Mouse (Mus musculus): ENCODE data around the gene Otos. TPM values are rescaled to one million over a fixed set of nuclear protein-coding genes. Genes with fewer than 3 reads are reported as not detected.

Otos gene
- polyA plus RNA-seq, 1 experiment: 0.14 TPM

DNA sequence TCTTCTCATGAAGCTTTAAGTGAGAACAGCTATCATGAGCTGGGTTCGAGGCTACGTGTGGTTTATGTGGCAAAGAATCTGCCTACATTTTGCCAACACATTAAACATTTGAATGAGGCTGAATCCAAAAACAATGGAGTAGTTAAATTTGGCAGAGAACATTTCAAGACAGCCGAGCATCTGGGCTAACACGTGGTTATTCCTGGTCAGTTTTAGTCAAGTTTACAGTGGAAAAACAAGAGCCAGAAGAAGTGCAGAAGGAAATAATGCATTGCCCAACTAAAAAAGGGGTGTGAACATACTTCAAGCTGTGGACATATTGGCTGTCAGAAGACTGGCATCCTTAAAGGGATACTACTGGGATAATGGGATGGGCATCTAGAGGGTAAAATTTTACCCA is 22.7 kb upstream of the Otos start:
- no peak for DNase-seq (ENCODE audit: low read depth)
- no peak for TF ChIP-seq POLR2A (IDR thresholded peaks at IDR 0.05; ENCODE audit: borderline replicate concordance, extremely low read depth, insufficient read depth, insufficient read length, poor library complexity, severe bottlenecking)

GRCm38 (mm10) chr1:92669430-92669829 is 20.8 kb upstream of the Otos start:
- TF ChIP-seq CTCF (IDR thresholded peaks at IDR 0.05; ENCODE audit: borderline replicate concordance, extremely low read depth, insufficient read depth, insufficient read length) (no peak), POLR2A (IDR thresholded peaks at IDR 0.05; ENCODE audit: borderline replicate concordance, extremely low read depth, insufficient read depth, insufficient read length, poor library complexity, severe bottlenecking) (no peak)
- no peak for DNase-seq (ENCODE audit: low read depth)

- TF ChIP-seq CTCF (IDR thresholded peaks at IDR 0.05; ENCODE audit: borderline replicate concordance, extremely low read depth, insufficient read depth, insufficient read length): no peak
- TF ChIP-seq POLR2A (IDR thresholded peaks at IDR 0.05; ENCODE audit: borderline replicate concordance, extremely low read depth, insufficient read depth, insufficient read length, poor library complexity, severe bottlenecking): no peak
- DNase-seq (ENCODE audit: low read depth): no peak
Observed at GRCm38 (mm10) chr1:92667106-92667505, 18.5 kb upstream of the Otos start.

- TF ChIP-seq CTCF (IDR thresholded peaks at IDR 0.05; ENCODE audit: borderline replicate concordance, extremely low read depth, insufficient read depth, insufficient read length) (no peak), POLR2A (IDR thresholded peaks at IDR 0.05; ENCODE audit: borderline replicate concordance, extremely low read depth, insufficient read depth, insufficient read length, poor library complexity, severe bottlenecking) (no peak)
- DNase-seq (ENCODE audit: low read depth): no peak
Observed at GRCm38 (mm10) chr1:92659392-92659791, 10.8 kb upstream of the Otos start.

DNA sequence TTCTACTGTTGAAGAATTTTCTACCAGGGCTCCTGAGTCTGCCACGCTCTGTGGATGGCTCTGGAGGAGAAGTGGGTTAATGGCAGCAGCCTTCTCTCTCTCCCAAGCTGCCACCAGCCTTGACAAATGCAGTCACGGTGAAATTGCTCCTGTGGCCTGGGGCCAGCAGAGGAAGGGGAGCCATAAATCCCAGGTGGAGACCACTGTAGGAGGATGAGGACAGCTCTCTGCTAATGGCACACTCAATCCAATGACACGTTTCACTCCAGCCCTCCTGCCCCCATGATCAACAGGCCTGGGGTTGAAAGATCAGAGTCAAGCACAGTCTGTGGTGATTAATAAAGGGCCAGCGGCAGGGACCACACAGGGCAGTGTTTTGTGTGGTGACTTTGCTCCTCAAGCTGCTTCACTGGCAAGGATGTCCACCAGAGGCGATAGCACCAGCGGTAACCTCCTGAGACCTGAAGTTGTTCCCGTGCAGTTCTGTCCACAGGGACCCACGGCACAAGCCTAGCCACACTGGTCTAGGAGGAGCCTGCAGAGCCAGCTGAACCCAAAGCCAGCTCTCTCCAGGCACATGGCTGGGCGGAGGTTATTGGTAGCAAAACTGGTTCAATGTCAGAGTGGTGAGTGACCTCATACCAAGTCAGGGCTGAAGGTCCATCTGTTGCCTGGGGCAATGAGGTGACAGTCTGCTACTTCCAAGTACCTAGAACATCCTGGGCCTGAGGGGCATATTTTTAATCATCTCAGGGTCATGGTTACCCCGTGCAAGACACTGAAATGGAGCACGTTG is 8.6 kb upstream of the Otos start:
- no peak for TF ChIP-seq POLR2A (IDR thresholded peaks at IDR 0.05; ENCODE audit: borderline replicate concordance, extremely low read depth, insufficient read depth, insufficient read length, poor library complexity, severe bottlenecking)
- DNase-seq (ENCODE audit: low read depth): no peak

GRCm38 (mm10) chr1:92654676-92655075 is 6.0 kb upstream of the Otos start:
- TF ChIP-seq POLR2A (IDR thresholded peaks at IDR 0.05; ENCODE audit: borderline replicate concordance, extremely low read depth, insufficient read depth, insufficient read length, poor library complexity, severe bottlenecking): no peak
- no peak for TF ChIP-seq CTCF (IDR thresholded peaks at IDR 0.05; ENCODE audit: borderline replicate concordance, extremely low read depth, insufficient read depth, insufficient read length)
- no peak for DNase-seq (ENCODE audit: low read depth)

DNA sequence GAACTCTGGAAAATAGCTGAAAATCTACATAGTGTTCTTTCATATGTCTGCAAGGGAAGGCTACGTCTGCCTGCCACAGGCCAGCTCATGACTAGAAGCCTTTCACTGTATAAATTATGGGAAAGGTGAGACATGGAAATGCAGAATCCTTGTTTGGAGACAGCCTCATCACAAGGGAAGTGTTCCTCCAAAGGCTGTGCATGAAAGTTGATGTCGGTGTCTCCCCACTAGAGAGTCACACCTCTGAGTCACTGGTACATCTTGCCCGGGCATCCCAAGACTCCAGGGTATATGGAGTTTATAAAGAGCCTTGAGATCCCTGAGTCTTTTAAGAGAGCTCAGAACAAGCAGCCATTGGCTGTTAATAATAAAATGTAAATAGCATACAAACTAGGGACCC is 4.5 kb upstream of the Otos start:
- TF ChIP-seq POLR2A (IDR thresholded peaks at IDR 0.05; ENCODE audit: borderline replicate concordance, extremely low read depth, insufficient read depth, insufficient read length, poor library complexity, severe bottlenecking) (no peak), CTCF (IDR thresholded peaks at IDR 0.05; ENCODE audit: borderline replicate concordance, extremely low read depth, insufficient read depth, insufficient read length) (no peak)
- no peak for DNase-seq (ENCODE audit: low read depth)

DNA sequence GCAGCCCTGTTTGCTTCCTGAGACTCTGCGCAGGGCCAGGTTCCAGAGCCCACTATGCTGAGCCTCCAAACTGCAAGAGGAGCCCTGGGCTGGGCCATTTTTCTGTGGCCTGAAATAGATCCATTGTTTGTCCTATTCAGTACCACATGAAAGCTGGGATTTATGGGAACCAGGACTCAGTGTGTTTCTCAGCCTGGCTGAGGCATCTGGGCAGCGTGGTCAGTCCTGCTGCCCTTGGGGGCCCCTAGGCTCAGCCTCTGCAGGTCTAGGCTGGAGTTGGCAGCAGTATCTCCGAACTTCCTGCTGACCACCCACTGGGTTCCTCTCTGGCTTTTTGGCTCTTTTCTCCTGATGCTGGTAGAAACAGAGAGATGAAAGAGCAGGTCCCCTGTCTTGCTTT is 2.8 kb upstream of the Otos start:
- TF ChIP-seq POLR2A (IDR thresholded peaks at IDR 0.05; ENCODE audit: borderline replicate concordance, extremely low read depth, insufficient read depth, insufficient read length, poor library complexity, severe bottlenecking) (no peak), CTCF (IDR thresholded peaks at IDR 0.05; ENCODE audit: borderline replicate concordance, extremely low read depth, insufficient read depth, insufficient read length) (no peak)
- peak; percentile 22 for DNase-seq (ENCODE audit: low read depth)

DNA sequence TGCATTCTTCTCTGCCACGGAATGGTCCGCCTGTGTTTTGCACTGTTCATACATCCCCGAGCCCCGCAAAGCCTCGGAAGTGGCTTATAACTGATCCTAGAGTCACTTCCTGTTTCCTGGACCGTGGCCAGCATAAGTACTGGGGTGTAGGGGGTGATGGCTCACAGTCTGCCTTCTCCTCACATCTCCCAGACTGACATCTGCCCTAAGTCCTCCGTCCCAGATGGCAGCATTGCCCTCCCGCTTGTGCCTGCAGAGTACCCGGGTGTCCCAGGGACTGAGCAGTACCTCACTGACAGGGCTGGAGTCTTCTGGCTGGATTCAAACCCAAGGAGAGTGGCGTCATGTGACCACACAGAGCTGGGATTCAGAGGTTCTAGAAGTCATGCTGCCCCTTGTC is 444 bp downstream of the Otos start:
- TF ChIP-seq CTCF (IDR thresholded peaks at IDR 0.05; ENCODE audit: borderline replicate concordance, extremely low read depth, insufficient read depth, insufficient read length): no peak
- TF ChIP-seq POLR2A (IDR thresholded peaks at IDR 0.05; ENCODE audit: borderline replicate concordance, extremely low read depth, insufficient read depth, insufficient read length, poor library complexity, severe bottlenecking): no peak
- no peak for DNase-seq (ENCODE audit: low read depth)

- DNase-seq (ENCODE audit: low read depth): peak; percentile 87
- peak; percentile 93 for TF ChIP-seq CTCF (IDR thresholded peaks at IDR 0.05; ENCODE audit: borderline replicate concordance, extremely low read depth, insufficient read depth, insufficient read length)
- TF ChIP-seq POLR2A (IDR thresholded peaks at IDR 0.05; ENCODE audit: borderline replicate concordance, extremely low read depth, insufficient read depth, insufficient read length, poor library complexity, severe bottlenecking): no peak
Observed at GRCm38 (mm10) chr1:92647752-92648151, 889 bp downstream of the Otos start.

DNA sequence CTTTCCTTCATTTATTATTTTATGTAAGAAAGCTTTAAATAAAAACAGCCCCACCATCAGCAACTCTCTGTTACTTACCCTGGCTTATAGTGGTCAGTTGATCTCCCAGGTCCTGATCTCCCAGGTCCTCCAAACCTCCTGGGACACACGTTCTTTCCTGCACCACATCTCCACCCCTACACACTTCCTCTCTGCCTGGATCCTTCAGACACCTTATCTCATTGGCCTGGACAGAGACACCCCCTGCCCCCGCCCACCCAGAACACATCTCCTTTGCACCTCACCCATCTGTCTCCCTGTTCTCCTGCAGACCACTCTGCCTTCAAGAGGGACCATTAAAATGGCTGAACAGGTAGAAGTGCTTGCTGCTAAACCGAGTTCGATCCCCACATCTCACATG is 1.6 kb downstream of the Otos start:
- DNase-seq (ENCODE audit: low read depth): no peak
- TF ChIP-seq POLR2A (IDR thresholded peaks at IDR 0.05; ENCODE audit: borderline replicate concordance, extremely low read depth, insufficient read depth, insufficient read length, poor library complexity, severe bottlenecking) (no peak), CTCF (IDR thresholded peaks at IDR 0.05; ENCODE audit: borderline replicate concordance, extremely low read depth, insufficient read depth, insufficient read length) (no peak)

GRCm38 (mm10) chr1:92646601-92647000 is 2.0 kb downstream of the Otos start:
- TF ChIP-seq CTCF (IDR thresholded peaks at IDR 0.05; ENCODE audit: borderline replicate concordance, extremely low read depth, insufficient read depth, insufficient read length): no peak
- TF ChIP-seq POLR2A (IDR thresholded peaks at IDR 0.05; ENCODE audit: borderline replicate concordance, extremely low read depth, insufficient read depth, insufficient read length, poor library complexity, severe bottlenecking): no peak
- DNase-seq (ENCODE audit: low read depth): no peak
